Mouse (Mus musculus) myocyte (in vitro differentiated cells): ENCODE data around the gene Atp13a3. TPM values are rescaled to one million over a fixed set of nuclear protein-coding genes. Genes with fewer than 3 reads are reported as not detected.
"Not testable (repeated sequence)": the region's sequence is repeated elsewhere in the genome, so short reads cannot be mapped to it uniquely, and the experiment has no call there.

Experiments
- H3K27me3 ChIP-seq: one replicate; pipeline ENCODE4 v1.6.1; 2011; ENCODE audit not compliant: control insufficient read depth, insufficient read depth, insufficient read length
- H3K36me3 ChIP-seq: one replicate; pipeline ENCODE4 v1.6.1; 2011; ENCODE audit not compliant: control insufficient read depth, insufficient read depth
- H3K4me2 ChIP-seq: one replicate; pipeline ENCODE4 v1.6.1; 2011; ENCODE audit warnings: low read depth, control low read depth
- H3K4me3 ChIP-seq: one replicate; pipeline ENCODE4 v1.5.1; 2011; ENCODE audit warnings: mild to moderate bottlenecking, control low read depth, moderate library complexity
- H3K79me2 ChIP-seq: one replicate; pipeline ENCODE4 v1.6.1; 2011; ENCODE audit not compliant: control insufficient read depth, insufficient read depth
- H3ac ChIP-seq: one replicate; pipeline ENCODE4 v1.6.1; 2011; ENCODE audit not compliant: control insufficient read depth, insufficient read length
- CEBPB ChIP-seq: IDR thresholded peaks from 2 replicates; pipeline ENCODE4 v1.6.1; 2011; ENCODE audit warnings: mild to moderate bottlenecking, moderate library complexity; ENCODE audit not compliant: poor library complexity, insufficient read depth, severe bottlenecking
- E2F4 ChIP-seq: IDR thresholded peaks from one replicate; pipeline ENCODE4 v1.6.1; 2011; ENCODE audit warnings: mild to moderate bottlenecking, control low read depth, moderate library complexity; ENCODE audit not compliant: insufficient read depth
- MAX ChIP-seq: IDR thresholded peaks from one replicate; pipeline ENCODE4 v1.6.1; 2011; ENCODE audit warnings: low read depth, mild to moderate bottlenecking, control low read depth
- MYOD1 ChIP-seq, 3 experiments: IDR thresholded peaks; one replicate each; pipeline ENCODE4 v1.6.1; 2011; ENCODE audit warnings: control low read depth in 2 of 3, low read depth in 2 of 3, mild to moderate bottlenecking in 2 of 3, moderate library complexity in 1 of 3; ENCODE audit not compliant: insufficient read length in 2 of 3, control insufficient read depth in 1 of 3
- MYOG ChIP-seq, 3 experiments: IDR thresholded peaks; one replicate each; pipeline ENCODE4 v1.6.1; 2011; ENCODE audit warnings: control low read depth in 2 of 3, low read depth in 2 of 3, mild to moderate bottlenecking in 2 of 3; ENCODE audit not compliant: insufficient read length in 2 of 3, control insufficient read depth in 1 of 3, insufficient read depth in 1 of 3
- POLR2A ChIP-seq: IDR thresholded peaks from one replicate; pipeline ENCODE4 v1.6.1; 2011; ENCODE audit warnings: low read depth, mild to moderate bottlenecking, control low read depth, moderate library complexity; ENCODE audit not compliant: insufficient read length
- POLR2AphosphoS2 ChIP-seq: IDR thresholded peaks from one replicate; pipeline ENCODE4 v1.6.1; 2011; ENCODE audit warnings: low read depth, control low read depth; ENCODE audit not compliant: insufficient read length
- REST ChIP-seq: IDR thresholded peaks from one replicate; pipeline ENCODE4 v1.6.1; 2011; ENCODE audit warnings: mild to moderate bottlenecking, control low read depth, moderate library complexity; ENCODE audit not compliant: insufficient read depth, insufficient read length
- SRF ChIP-seq: IDR thresholded peaks from one replicate; pipeline ENCODE4 v1.6.1; 2011; ENCODE audit warnings: low read depth; ENCODE audit not compliant: control insufficient read depth, insufficient read length
- TCF12 ChIP-seq: IDR thresholded peaks from one replicate; pipeline ENCODE4 v1.6.1; 2011; ENCODE audit warnings: mild to moderate bottlenecking, control low read depth; ENCODE audit not compliant: poor library complexity, insufficient read depth, severe bottlenecking
- TCF3 ChIP-seq: IDR thresholded peaks from one replicate; pipeline ENCODE4 v1.6.1; 2011; ENCODE audit warnings: low read depth, control low read depth; ENCODE audit not compliant: insufficient read length
- USF1 ChIP-seq: IDR thresholded peaks from one replicate; pipeline ENCODE4 v1.6.1; 2011; ENCODE audit warnings: low read depth, mild to moderate bottlenecking, control low read depth, moderate library complexity
- polyA plus RNA-seq: library from polyadenylated mRNA; unstranded; fragments of >200 nt; fragmentation: generic; extraction: Trizol; gene quantifications from one replicate; pipeline ENCODE4 v1.2.1, GENCODE M21; 2012; ENCODE audit warnings: missing spikeins

The Atp13a3 gene
- polyA plus RNA-seq, 1 experiment: 53.4 TPM

DNA sequence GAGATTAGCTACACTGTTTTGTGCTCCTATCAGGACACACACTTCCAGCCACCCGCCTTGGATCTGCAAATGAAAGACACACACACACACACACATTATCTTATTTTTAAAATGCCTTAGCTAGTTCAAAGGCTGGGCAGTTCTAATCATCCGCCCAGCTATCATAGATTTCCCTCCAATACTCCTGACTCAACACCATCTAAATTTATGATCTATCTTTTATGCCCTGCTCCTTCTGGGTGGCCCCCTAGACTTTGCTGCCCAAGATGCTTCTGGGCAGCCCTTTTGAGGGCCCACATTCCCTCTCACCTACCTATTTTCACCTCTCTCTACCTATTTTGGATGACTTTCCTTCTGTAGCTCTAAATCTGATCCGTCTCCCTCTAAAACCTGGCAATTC, 29.5 kb downstream of the Atp13a3 start:
- no peak for TF ChIP-seq TCF3
- no peak for TF ChIP-seq POLR2AphosphoS2
- no peak for TF ChIP-seq MAX
- no peak for TF ChIP-seq MYOG (IDR thresholded peaks at IDR 0.05; ENCODE audit: control insufficient read depth in 1 of 3, insufficient read depth in 1 of 3, insufficient read length in 2 of 3, low read depth in 2 of 3)
- no peak for TF ChIP-seq MYOD1 (IDR thresholded peaks at IDR 0.05; ENCODE audit: control insufficient read depth in 1 of 3, insufficient read length in 2 of 3, low read depth in 2 of 3)
- Histone ChIP-seq H3K36me3 (peaks cover 25% of the 10 kb centered on the region), H3K27me3 (no peaks in the 10 kb centered on the region), H3ac (no peak overlapping the region), H3K4me2 (no peak overlapping the region), H3K79me2 (peaks cover 100% of the 10 kb centered on the region), H3K4me3 (no peak overlapping the region)

DNA sequence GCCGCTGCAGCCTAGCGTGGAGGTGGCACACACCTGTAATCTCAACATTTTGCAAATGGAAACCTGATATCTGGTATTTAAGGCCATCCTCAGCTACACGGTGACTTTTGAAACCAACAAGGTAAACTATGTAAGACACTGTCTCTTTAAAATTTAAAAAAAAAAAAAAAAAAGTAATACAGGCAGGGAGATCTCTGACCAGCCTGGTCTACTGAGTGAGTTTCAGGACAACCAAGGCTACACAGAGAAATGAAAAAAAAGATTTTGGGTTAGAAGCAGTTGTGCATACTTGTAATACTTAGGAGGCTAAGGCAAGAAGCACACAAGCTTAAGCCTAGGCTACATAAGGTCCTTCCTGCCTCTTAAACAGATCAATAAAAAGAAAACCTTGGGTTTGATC, 30.8 kb downstream of the Atp13a3 start:
- H3K27me3 ChIP-seq: no peaks in the 10 kb centered on the region
- peaks cover 16% of the 10 kb centered on the region for H3K36me3 ChIP-seq
- H3K79me2 ChIP-seq: peaks cover 100% of the 10 kb centered on the region
- no peak overlapping the region for H3K4me2 ChIP-seq
- no peak overlapping the region for H3K4me3 ChIP-seq
- H3ac ChIP-seq: no peak overlapping the region
- TF ChIP-seq REST (no peak), MAX (no peak), SRF (no peak), MYOD1 (IDR thresholded peaks at IDR 0.05; ENCODE audit: control insufficient read depth in 1 of 3, insufficient read length in 2 of 3, low read depth in 2 of 3) (no peak), POLR2AphosphoS2 (no peak), MYOG (IDR thresholded peaks at IDR 0.05; ENCODE audit: control insufficient read depth in 1 of 3, insufficient read depth in 1 of 3, insufficient read length in 2 of 3, low read depth in 2 of 3) (no peak), E2F4 (no peak), USF1 (no peak), TCF3 (no peak), POLR2A (no peak), TCF12 (no peak), CEBPB (no peak)

DNA sequence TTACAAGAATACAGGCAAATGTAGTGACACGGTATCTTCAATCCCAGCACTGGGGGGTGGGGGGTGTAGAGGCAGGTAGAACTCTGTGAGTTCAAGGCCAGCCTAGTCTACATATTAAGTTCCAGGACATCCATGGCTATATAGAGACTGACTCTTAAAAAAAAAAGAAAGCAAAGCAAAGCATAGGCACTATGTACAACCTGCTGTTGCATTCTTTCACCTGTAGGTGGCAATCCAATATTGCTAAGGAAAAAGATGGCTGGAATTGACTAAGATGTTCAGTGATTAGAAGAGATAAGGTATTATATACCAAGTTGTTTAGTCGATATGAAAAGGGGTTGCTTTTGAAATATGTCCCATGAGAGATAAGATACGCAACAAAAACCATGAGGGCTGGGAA, 31.5 kb downstream of the Atp13a3 start:
- peaks cover 11% of the 10 kb centered on the region for H3K36me3 ChIP-seq

DNA sequence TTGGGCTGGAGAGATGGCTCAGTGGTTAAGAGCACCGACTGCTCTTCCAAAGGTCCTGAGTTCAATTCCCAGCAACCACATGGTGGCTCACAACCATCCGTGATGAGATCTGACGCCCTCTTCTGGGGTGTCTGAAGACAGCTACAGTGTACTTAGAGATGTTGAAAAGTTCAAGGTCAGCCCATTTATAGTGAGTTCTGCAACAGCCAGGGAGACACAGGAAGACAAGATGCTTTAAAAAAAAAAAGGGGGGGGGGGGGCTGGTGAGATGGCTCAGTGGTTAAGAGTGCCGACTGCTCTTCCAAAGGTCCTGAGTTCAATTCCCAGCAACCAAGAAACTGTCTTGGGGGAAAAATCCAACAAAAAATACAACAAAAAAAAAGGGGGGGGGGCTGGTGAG, 32.5 kb downstream of the Atp13a3 start:
- Histone ChIP-seq H3K79me2 (peaks cover 100% of the 10 kb centered on the region), H3K36me3 (peaks cover 11% of the 10 kb centered on the region)
- H3ac ChIP-seq, H3K27me3 ChIP-seq, H3K4me3 ChIP-seq, H3K4me2 ChIP-seq: not testable (repeated sequence)

More for the DNA sequence above, 31.5 kb downstream of the Atp13a3 start:
- peaks cover 100% of the 10 kb centered on the region for H3K79me2 ChIP-seq
- H3K27me3 ChIP-seq: no peaks in the 10 kb centered on the region
- no peak for TF ChIP-seq USF1
- no peak overlapping the region for H3K4me2 ChIP-seq
- no peak overlapping the region for H3ac ChIP-seq
- no peak overlapping the region for H3K4me3 ChIP-seq

DNA sequence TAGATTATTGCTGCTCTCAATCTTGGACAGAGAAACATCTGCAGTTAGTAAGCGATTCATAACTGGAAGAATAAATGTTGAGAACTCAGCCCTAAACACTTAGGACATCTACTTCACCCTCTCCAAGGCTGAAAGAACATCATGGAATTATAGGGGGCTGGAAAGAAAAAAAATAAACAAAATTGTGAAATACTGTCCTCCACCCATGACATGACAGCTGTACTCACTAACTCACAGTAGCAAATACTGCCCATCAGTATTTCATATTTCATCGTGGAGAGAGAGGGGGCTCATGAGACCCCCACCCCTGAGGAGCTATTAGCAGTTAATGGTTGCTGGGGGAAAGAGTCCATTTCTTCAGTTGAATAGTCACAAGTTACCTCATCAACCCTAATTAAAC, 38.4 kb downstream of the Atp13a3 start:
- Histone ChIP-seq H3K4me3 (no peak overlapping the region), H3K36me3 (peaks cover 16% of the 10 kb centered on the region), H3K4me2 (no peak overlapping the region), H3K27me3 (no peaks in the 10 kb centered on the region), H3K79me2 (peaks cover 99% of the 10 kb centered on the region), H3ac (no peak overlapping the region)
- TF ChIP-seq E2F4 (no peak), POLR2A (no peak), POLR2AphosphoS2 (no peak), TCF12 (no peak), CEBPB (no peak), MAX (no peak), TCF3 (no peak), SRF (no peak), REST (no peak), MYOD1 (IDR thresholded peaks at IDR 0.05; ENCODE audit: control insufficient read depth in 1 of 3, insufficient read length in 2 of 3, low read depth in 2 of 3) (no peak), USF1 (no peak), MYOG (IDR thresholded peaks at IDR 0.05; ENCODE audit: control insufficient read depth in 1 of 3, insufficient read depth in 1 of 3, insufficient read length in 2 of 3, low read depth in 2 of 3) (no peak)

DNA sequence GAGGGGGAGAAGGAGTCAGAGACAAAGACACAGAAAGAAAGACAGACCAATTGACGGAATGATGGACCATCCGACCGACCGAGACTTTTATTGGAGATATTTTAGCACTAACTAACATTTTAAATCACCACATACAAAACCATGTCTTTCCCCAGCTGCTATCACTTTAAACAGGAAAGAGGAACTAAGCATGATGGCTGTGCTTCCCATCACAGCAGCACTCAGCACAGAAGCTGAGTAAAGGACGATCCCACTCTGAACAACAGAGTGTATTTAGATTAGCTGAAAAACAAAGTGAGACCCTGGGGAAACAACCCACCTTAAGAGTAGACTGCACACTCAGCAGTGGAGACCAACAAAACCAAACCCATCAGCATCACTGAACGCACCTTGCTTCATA, 41.2 kb downstream of the Atp13a3 start:
- Histone ChIP-seq H3K79me2 (peaks cover 97% of the 10 kb centered on the region), H3ac (no peak overlapping the region), H3K27me3 (no peaks in the 10 kb centered on the region), H3K36me3 (peaks cover 36% of the 10 kb centered on the region), H3K4me2 (no peak overlapping the region), H3K4me3 (no peak overlapping the region)
- TF ChIP-seq USF1 (no peak), TCF12 (no peak), POLR2AphosphoS2 (no peak), MYOG (IDR thresholded peaks at IDR 0.05; ENCODE audit: control insufficient read depth in 1 of 3, insufficient read depth in 1 of 3, insufficient read length in 2 of 3, low read depth in 2 of 3) (no peak), MYOD1 (IDR thresholded peaks at IDR 0.05; ENCODE audit: control insufficient read depth in 1 of 3, insufficient read length in 2 of 3, low read depth in 2 of 3) (no peak), SRF (no peak), E2F4 (no peak), POLR2A (no peak), CEBPB (no peak), REST (no peak), MAX (no peak), TCF3 (no peak)
